Mouse (Mus musculus): Measurements from ENCODE around the gene G3bp2.
A peak's percentile ranks its signal among the peaks of the same experiment; 100 is the strongest.
"Not testable (repeated sequence)": the region's sequence is repeated elsewhere in the genome, so short reads cannot be mapped to it uniquely, and the experiment has no call there.

The G3bp2 gene

DNA sequence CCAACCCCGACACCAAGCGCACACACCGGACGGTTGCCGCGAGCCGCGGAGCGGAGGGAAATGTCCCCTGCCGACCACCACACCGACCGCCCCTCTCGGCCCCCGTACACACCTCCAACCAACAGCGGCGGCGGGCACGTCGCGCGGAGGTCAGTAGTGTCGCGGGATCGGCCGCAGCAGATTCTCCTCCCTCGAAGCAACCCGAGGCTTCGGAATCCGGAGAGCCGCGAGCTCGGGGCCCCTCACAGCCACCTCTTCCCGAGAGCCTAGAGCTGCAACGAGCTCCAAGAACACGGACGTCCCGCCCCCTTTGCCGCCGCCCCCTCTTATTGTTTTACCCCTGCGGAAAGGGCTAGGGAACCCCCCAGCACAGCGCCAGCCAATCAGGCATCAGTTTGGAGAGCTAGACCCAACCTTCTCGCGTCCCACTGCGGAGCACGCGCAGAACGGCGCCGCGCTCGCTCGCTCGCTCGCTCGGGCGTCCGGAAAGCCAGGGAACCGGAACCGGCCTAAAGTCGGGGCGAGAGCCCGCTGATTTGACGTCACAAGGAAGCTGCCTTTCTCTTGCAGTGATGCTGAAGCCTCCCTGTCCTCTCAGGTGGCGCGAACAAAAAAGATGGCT lies at the start of gene G3bp2:
Gene G3bp2, minus strand, starts transcription at position 303 of the 622 bp plus-strand sequence.
- peak; percentile 92 for DNase-seq (ENCODE audit: extremely low spot score, low read depth, low spot score)

- not testable (repeated sequence) for DNase-seq (ENCODE audit: extremely low spot score, low read depth, low spot score)
These were observed 49.5 kb upstream of the G3bp2 start for GRCm38 (mm10) chr5:92133006-92133405.

GRCm38 (mm10) chr5:92132127-92132526 lies 48.6 kb upstream of the G3bp2 start:
- no peak for DNase-seq (ENCODE audit: extremely low spot score, low read depth, low spot score)

DNA sequence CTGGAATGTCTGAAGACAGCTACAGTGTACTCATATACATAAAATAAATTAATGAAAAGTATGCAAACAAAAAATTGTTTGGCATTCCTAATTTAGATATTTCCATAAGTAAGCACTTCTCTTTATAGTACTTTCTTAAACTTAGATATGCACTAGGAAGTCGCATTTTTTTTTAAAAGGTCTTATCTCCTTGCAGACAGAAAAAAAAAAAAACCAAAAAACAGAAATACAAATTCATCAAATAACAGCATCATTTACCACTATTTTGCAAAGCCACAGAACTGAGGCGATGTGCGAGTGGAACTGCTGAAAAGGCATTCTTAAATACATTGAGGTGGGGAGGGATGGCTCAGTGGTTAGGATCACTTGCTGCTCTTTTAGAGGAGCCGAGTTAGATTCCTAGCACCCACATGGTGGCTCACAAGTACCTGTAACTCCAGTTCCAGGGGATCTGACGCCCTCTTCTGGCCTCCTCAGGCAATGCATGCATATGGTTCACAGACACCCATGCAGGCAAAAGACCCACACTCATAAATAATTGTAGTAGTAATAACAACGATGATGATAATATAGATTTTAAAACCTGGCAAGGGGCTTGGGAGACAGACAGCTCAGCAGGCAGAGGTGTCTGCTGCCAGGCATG lies 46.6 kb upstream of the G3bp2 start:
- no peak for DNase-seq (ENCODE audit: extremely low spot score, low read depth, low spot score)

GRCm38 (mm10) chr5:92129321-92129768 lies 45.8 kb upstream of the G3bp2 start:
- no peak for DNase-seq (ENCODE audit: extremely low spot score, low read depth, low spot score)

- DNase-seq (ENCODE audit: extremely low spot score, low read depth, low spot score), result no peak
These were observed 45.1 kb upstream of the G3bp2 start for GRCm38 (mm10) chr5:92128570-92128969.

DNA sequence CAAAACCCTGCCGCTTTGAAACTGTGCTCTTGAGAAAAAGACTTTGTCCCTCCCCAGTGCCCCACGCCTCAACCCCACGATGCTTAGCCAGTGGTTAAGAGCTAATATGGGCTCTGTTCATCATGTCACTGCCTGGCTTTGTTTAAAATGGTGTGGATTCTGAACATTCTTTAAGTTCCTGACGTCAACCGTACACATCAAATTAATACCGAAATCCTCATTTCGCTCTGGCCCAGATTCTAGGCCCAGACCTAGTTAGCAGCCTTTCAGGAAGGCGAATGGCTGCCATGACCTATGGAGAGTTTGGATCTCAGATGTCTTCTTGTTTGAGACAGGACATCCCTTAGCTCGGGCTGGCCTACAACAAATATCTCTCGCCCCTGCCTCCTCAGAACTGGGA lies 44.2 kb upstream of the G3bp2 start:
- no peak for DNase-seq (ENCODE audit: extremely low spot score, low read depth, low spot score)

DNA sequence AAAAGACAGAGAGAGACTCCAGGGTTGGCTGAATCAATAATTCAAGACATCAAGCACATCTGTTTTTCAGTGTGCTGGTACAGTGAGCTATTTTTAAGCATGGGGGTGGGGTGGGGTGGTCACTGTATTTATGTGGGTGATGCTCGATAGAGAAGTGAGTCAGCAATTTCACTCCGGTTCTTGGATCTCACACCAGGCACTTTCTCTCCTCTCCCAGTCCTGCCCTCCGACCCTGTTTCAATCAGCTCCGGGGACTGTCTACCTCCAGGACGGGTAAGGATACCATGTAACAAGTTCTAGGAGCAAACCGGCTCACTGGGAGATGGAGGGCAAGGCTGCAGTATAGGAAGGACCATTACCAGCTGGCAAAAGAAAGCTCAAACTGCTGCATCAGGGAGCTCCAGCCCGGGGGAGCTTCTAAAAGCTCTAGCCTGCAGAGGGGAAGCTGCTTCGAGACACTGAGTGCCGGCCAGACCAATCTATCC lies 43.7 kb upstream of the G3bp2 start:
- DNase-seq (ENCODE audit: extremely low spot score, low read depth, low spot score), result no peak

GRCm38 (mm10) chr5:92125446-92125845 lies 41.9 kb upstream of the G3bp2 start:
- DNase-seq (ENCODE audit: extremely low spot score, low read depth, low spot score), result no peak

DNA sequence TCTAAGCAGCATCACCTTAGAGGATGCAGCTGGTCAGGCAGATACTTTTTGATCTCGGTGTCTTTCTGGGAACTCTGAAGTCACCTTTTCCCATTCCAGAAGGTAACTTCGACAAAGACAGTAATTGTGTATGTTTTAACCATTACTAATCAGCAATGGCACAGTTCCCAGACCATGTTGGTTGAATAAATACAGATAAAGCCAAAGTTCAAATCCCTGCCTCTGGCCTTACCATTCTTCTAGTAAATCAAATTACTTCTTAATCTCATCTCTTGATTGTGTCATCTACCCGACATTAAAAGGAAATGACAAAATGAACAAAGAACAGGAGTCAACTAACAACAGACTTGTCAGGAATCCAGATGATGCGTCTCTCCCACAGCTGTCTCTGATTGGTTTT lies 38.1 kb upstream of the G3bp2 start:
- DNase-seq (ENCODE audit: extremely low spot score, low read depth, low spot score), result no peak

- peak; percentile 39 for DNase-seq (ENCODE audit: extremely low spot score, low read depth, low spot score)
These were observed 34.4 kb upstream of the G3bp2 start for GRCm38 (mm10) chr5:92117823-92118403.

- DNase-seq (ENCODE audit: extremely low spot score, low read depth, low spot score), result no peak
These were observed 31.4 kb upstream of the G3bp2 start for GRCm38 (mm10) chr5:92114939-92115338.

GRCm38 (mm10) chr5:92114223-92114622 lies 30.7 kb upstream of the G3bp2 start:
- no peak for DNase-seq (ENCODE audit: extremely low spot score, low read depth, low spot score)

GRCm38 (mm10) chr5:92113484-92113883 lies 30.0 kb upstream of the G3bp2 start:
- no peak for DNase-seq (ENCODE audit: extremely low spot score, low read depth, low spot score)

DNA sequence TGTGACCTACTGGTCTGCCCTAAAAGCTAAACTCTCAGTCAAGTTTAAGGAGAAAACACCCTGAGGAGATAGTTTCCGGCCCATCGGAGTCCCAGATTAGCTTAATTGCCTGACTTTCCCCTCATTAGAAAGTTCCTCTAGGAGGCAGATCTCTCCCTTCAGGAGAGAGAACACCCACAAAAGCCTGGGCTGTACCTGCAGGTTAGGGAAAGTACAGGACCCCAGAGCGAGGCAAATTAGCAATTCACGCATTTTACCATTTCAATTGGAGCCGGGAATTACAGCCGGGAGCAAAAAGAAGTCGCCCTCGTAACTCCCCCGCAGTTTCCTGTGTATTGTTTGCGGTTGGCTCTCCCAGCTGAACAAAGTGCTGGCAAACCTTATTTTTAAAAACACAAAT lies 29.1 kb upstream of the G3bp2 start:
- no peak for DNase-seq (ENCODE audit: extremely low spot score, low read depth, low spot score)

- no peak for DNase-seq (ENCODE audit: extremely low spot score, low read depth, low spot score)
These were observed 28.7 kb upstream of the G3bp2 start for GRCm38 (mm10) chr5:92112175-92112574.

DNA sequence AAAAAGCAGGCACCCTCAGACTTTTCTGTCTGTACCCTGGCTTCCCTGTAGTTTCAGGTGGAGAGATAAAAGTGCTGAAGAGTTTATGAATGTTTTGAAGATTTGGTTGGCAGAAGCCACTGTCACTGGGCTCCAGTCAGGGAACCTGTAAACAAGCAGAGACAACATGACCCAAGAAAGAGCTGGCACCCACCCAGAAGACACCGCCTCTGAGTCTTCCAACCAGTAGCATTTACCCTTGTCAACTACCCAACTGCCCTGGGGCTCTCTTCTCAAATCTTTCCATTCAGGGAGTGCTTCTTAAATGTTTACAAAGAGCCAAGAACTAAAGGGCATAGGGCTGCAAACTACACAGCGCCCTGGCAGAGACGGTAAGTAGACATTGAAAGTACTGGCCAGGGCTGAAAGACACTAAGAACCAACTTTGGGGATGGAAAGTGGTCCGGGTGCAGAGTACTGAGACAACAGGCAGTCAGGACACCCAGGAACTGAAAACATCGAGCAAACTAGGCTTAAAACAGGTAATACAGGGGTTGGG lies 27.4 kb upstream of the G3bp2 start:
- no peak for DNase-seq (ENCODE audit: extremely low spot score, low read depth, low spot score)

GRCm38 (mm10) chr5:92107282-92107681 lies 23.8 kb upstream of the G3bp2 start:
- no peak for DNase-seq (ENCODE audit: extremely low spot score, low read depth, low spot score)

- DNase-seq (ENCODE audit: extremely low spot score, low read depth, low spot score), result no peak
These were observed 23.0 kb upstream of the G3bp2 start for GRCm38 (mm10) chr5:92106327-92107125.

GRCm38 (mm10) chr5:92103816-92104415 lies 20.4 kb upstream of the G3bp2 start:
- DNase-seq (ENCODE audit: extremely low spot score, low read depth, low spot score), result no peak

- no peak for DNase-seq (ENCODE audit: extremely low spot score, low read depth, low spot score)
These were observed 19.5 kb upstream of the G3bp2 start for GRCm38 (mm10) chr5:92103062-92103461.
